Mouse (Mus musculus): ENCODE measurements around the gene Ppp1ca. TPM values are rescaled to one million over a fixed set of nuclear protein-coding genes. Genes with fewer than 3 reads are reported as not detected.

The Ppp1ca gene
- total and polyA plus RNA-seq, 3 experiments: 270 to 673 (median 565) TPM

- no peak for TF ChIP-seq GATA2 (IDR thresholded peaks at IDR 0.05; ENCODE audit: borderline replicate concordance, low read depth, low read length)
- no peak for TF ChIP-seq GATA1 (IDR thresholded peaks at IDR 0.05; ENCODE audit: borderline replicate concordance, low read length)
- TF ChIP-seq TAL1 (conservative IDR thresholded peaks at IDR 0.05; ENCODE audit: low read depth, low read length): no peak
- TF ChIP-seq POLR2AphosphoS5 (IDR thresholded peaks at IDR 0.05; ENCODE audit: insufficient replicate concordance, low read depth, low read length): no peak
- no peak for TF ChIP-seq CTCF (IDR thresholded peaks at IDR 0.05; ENCODE audit: low read depth, low read length)
Measured at GRCm38 (mm10) chr19:4162646-4163542, 29.0 kb upstream of the Ppp1ca start, which contains the start of gene Rps6kb2. Rps6kb2 (minus strand) TSS chr19:4163354.

GRCm38 (mm10) chr19:4163543-4163887, 28.4 kb upstream of the Ppp1ca start:
- H3K27me3 ChIP-seq (ENCODE audit: insufficient read depth, low read length): no peaks in the 10 kb centered on the region; the same call in 1 of the 2 replicates
- peaks cover 36% of the 10 kb centered on the region for H3K36me3 ChIP-seq (replicated peaks)
- H3K4me1 ChIP-seq (ENCODE audit: insufficient read depth, low read depth, low read length): peaks cover 44% of the 10 kb centered on the region
- no peak for DNase-seq (ENCODE audit: low spot score)
- ATAC-seq (ENCODE audit: extremely low read depth, insufficient number of reproducible peaks, low FRiP score, poor library complexity, severe bottlenecking): no peak
- peak overlapping the region; percentile 77 for H3K4me3 ChIP-seq (ENCODE audit: low read depth, low read length)
- TF ChIP-seq POLR2AphosphoS5 (IDR thresholded peaks at IDR 0.05; ENCODE audit: insufficient replicate concordance, low read depth, low read length) (no peak), TAL1 (conservative IDR thresholded peaks at IDR 0.05; ENCODE audit: low read depth, low read length) (no peak), GATA1 (IDR thresholded peaks at IDR 0.05; ENCODE audit: borderline replicate concordance, low read length) (no peak), CTCF (IDR thresholded peaks at IDR 0.05; ENCODE audit: low read depth, low read length) (no peak), GATA2 (IDR thresholded peaks at IDR 0.05; ENCODE audit: borderline replicate concordance, low read depth, low read length) (no peak)
- no peaks in the 10 kb centered on the region for H3K9me3 ChIP-seq (replicated peaks)

More at GRCm38 (mm10) chr19:4162646-4163542, 29.0 kb upstream of the Ppp1ca start, which contains the start of gene Rps6kb2:
- ATAC-seq (ENCODE audit: extremely low read depth, insufficient number of reproducible peaks, low FRiP score, poor library complexity, severe bottlenecking) (peak; percentile 80), DNase-seq (ENCODE audit: low spot score) (peak; percentile 77)
- no peaks in the 10 kb centered on the region; the same call in 1 of the 2 replicates for H3K27me3 ChIP-seq (ENCODE audit: insufficient read depth, low read length)
- H3K4me3 ChIP-seq (ENCODE audit: low read depth, low read length): peak within 1 kb of the TSS; percentile 77
- peaks cover 44% of the 10 kb centered on the region for H3K4me1 ChIP-seq (ENCODE audit: insufficient read depth, low read depth, low read length)
- H3K9me3 ChIP-seq (replicated peaks): no peaks in the 10 kb centered on the region
- H3K36me3 ChIP-seq (replicated peaks): peaks cover 42% of the 10 kb centered on the region

GRCm38 (mm10) chr19:4164100-4164499, 27.8 kb upstream of the Ppp1ca start:
- peaks cover 30% of the 10 kb centered on the region for H3K36me3 ChIP-seq (replicated peaks)
- TF ChIP-seq POLR2AphosphoS5 (IDR thresholded peaks at IDR 0.05; ENCODE audit: insufficient replicate concordance, low read depth, low read length) (no peak), CTCF (IDR thresholded peaks at IDR 0.05; ENCODE audit: low read depth, low read length) (no peak), GATA1 (IDR thresholded peaks at IDR 0.05; ENCODE audit: borderline replicate concordance, low read length) (no peak), TAL1 (conservative IDR thresholded peaks at IDR 0.05; ENCODE audit: low read depth, low read length) (no peak), GATA2 (IDR thresholded peaks at IDR 0.05; ENCODE audit: borderline replicate concordance, low read depth, low read length) (no peak)
- H3K4me1 ChIP-seq (ENCODE audit: insufficient read depth, low read depth, low read length): peaks cover 44% of the 10 kb centered on the region
- H3K9me3 ChIP-seq (replicated peaks): no peaks in the 10 kb centered on the region
- no peak overlapping the region for H3K4me3 ChIP-seq (ENCODE audit: low read depth, low read length)
- no peaks in the 10 kb centered on the region; the same call in 1 of the 2 replicates for H3K27me3 ChIP-seq (ENCODE audit: insufficient read depth, low read length)
- ATAC-seq (ENCODE audit: extremely low read depth, insufficient number of reproducible peaks, low FRiP score, poor library complexity, severe bottlenecking) (no peak), DNase-seq (ENCODE audit: low spot score) (no peak)

- ATAC-seq (ENCODE audit: extremely low read depth, insufficient number of reproducible peaks, low FRiP score, poor library complexity, severe bottlenecking): no peak
- peaks cover 47% of the 10 kb centered on the region for H3K4me1 ChIP-seq (ENCODE audit: insufficient read depth, low read depth, low read length)
Measured at GRCm38 (mm10) chr19:4164721-4165120, 27.1 kb upstream of the Ppp1ca start.

GRCm38 (mm10) chr19:4166678-4167476, 25.0 kb upstream of the Ppp1ca start:
- TF ChIP-seq GATA2 (IDR thresholded peaks at IDR 0.05; ENCODE audit: borderline replicate concordance, low read depth, low read length): no peak
- no peak for TF ChIP-seq TAL1 (conservative IDR thresholded peaks at IDR 0.05; ENCODE audit: low read depth, low read length)
- TF ChIP-seq POLR2AphosphoS5 (IDR thresholded peaks at IDR 0.05; ENCODE audit: insufficient replicate concordance, low read depth, low read length): no peak
- no peak for TF ChIP-seq GATA1 (IDR thresholded peaks at IDR 0.05; ENCODE audit: borderline replicate concordance, low read length)
- TF ChIP-seq CTCF (IDR thresholded peaks at IDR 0.05; ENCODE audit: low read depth, low read length): no peak

More at GRCm38 (mm10) chr19:4164721-4165120, 27.1 kb upstream of the Ppp1ca start:
- H3K36me3 ChIP-seq (replicated peaks): peaks cover 24% of the 10 kb centered on the region
- TF ChIP-seq GATA2 (IDR thresholded peaks at IDR 0.05; ENCODE audit: borderline replicate concordance, low read depth, low read length) (no peak), TAL1 (conservative IDR thresholded peaks at IDR 0.05; ENCODE audit: low read depth, low read length) (no peak), GATA1 (IDR thresholded peaks at IDR 0.05; ENCODE audit: borderline replicate concordance, low read length) (no peak), CTCF (IDR thresholded peaks at IDR 0.05; ENCODE audit: low read depth, low read length) (no peak), POLR2AphosphoS5 (IDR thresholded peaks at IDR 0.05; ENCODE audit: insufficient replicate concordance, low read depth, low read length) (no peak)
- H3K4me3 ChIP-seq (ENCODE audit: low read depth, low read length): no peak overlapping the region
- no peaks in the 10 kb centered on the region for H3K9me3 ChIP-seq (replicated peaks)
- H3K27me3 ChIP-seq (ENCODE audit: insufficient read depth, low read length): no peaks in the 10 kb centered on the region; the same call in 1 of the 2 replicates
- no peak for DNase-seq (ENCODE audit: low spot score)

More at GRCm38 (mm10) chr19:4166678-4167476, 25.0 kb upstream of the Ppp1ca start:
- no peak overlapping the region for H3K4me3 ChIP-seq (ENCODE audit: low read depth, low read length)
- peaks cover 13% of the 10 kb centered on the region for H3K27me3 ChIP-seq (ENCODE audit: insufficient read depth, low read length)
- DNase-seq (ENCODE audit: low spot score) (no peak), ATAC-seq (ENCODE audit: extremely low read depth, insufficient number of reproducible peaks, low FRiP score, poor library complexity, severe bottlenecking) (no peak)
- H3K36me3 ChIP-seq (replicated peaks): peaks cover 4% of the 10 kb centered on the region
- H3K4me1 ChIP-seq (ENCODE audit: insufficient read depth, low read depth, low read length): peaks cover 55% of the 10 kb centered on the region
- no peaks in the 10 kb centered on the region for H3K9me3 ChIP-seq (replicated peaks)

Measured in G1E (cell line).